Mouse (Mus musculus) large intestine, adult 2 months (tissue): ENCODE results near the gene Nes. TPM values are rescaled to one million over a fixed set of nuclear protein-coding genes. Genes with fewer than 3 reads are reported as not detected.

ENCODE experiments used
- DNase-seq: peaks from one replicate; pipeline ENCODE4 v3.0.0-alpha.2; 2012; ENCODE audit warnings: low read depth, low spot score
- WGBS: fragments of 180-500 bp; shearing (Covaris S2); methylation state at CpG from one replicate; pipeline ENCODE4 v1.1.7; 2018; 5-methylcytosine and 5-hydroxymethylcytosine counted together
- polyA plus RNA-seq: library from polyadenylated mRNA; depleted of rRNA; stranded (reverse); fragments of >200 nt; gene quantifications from 2 replicates; pipeline ENCODE4 v1.2.3, GENCODE M21; 2012

Nes gene
- polyA plus RNA-seq, 1 experiment = 0.87 TPM

DNA sequence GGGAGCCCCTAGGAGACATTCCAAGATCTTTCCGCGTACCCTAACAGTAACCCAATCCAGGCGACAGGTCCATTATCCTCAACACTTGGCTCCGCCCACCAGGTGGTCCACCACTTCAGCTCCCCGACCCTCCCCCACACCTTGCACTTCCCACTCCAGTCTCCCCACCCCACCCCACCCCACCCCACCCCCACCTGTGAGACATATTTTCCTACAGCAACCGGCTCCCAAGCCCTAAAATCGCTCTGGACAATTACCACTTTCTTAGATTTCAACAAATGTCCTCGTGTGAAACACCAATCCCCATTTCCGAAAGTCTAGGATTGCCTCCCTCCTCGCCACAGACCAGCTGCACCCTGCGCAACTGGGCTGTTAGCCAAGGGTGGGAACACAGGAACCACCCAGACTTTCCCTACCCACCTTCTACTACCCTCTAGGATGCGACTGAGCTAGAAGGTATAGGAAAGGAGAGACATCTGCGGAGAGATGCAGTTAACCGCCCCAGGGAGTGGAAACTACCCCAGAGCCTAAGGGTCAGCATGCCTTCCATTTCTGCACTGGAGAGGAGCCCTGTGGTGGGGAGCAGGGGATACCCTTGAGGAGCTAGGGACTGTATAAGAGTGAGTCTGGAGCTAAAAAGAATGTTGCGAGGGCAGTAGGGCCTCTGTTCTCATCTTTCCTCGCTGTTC, 21.5 kb upstream of the Nes start:
- no peak for DNase-seq
- WGBS = 31% methylated on average over 16 of the region's 16 CpGs

DNA sequence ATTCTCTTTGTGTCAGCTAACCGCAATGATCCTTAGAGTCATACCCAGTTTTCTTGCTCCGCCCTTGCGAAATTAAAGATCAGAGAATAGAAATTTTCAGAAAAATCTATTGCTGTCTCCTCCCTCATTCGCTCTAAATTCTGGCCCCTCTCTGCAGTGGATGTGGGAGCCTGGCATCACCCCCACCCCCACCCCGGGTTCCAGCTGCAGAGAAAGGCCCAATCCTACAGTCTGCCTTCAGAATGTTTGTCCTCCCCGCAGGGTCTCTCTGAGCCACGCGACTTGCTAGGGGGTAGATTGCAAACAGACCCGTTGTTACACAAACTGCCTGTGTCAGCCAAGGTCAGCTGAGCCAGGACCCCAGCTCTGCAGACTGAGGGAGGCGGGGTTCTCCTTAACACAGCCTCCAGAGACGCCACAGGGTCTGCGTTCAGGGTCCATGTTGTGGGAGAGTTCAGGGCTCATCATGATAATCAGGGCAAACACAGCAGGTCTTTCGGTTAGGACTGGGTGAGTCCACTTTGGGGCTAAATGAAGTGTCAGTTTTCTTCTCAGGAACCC, 20.8 kb upstream of the Nes start:
- DNase-seq = no peak
- 39% methylated on average over 13 of the region's 13 CpGs for WGBS

DNA sequence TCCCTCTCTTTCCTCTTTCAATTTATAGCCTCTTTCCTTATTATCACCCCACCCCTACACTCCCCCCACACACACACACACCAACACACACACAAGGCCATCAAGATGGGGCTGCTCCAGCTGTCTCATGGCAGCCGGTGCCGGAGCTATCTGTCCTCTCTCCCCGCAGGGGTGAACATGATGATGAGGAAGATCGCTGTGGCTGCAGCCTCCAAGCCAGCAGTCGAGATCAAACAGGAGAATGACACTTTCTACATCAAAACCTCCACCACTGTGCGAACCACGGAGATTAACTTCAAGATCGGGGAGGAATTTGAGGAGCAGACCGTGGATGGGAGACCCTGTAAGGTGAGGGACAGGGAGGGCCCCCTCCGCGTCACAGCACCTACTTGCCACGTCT, 18.9 kb upstream of the Nes start:
- WGBS = 40% methylated on average over 12 of the region's 12 CpGs
- no peak for DNase-seq

DNA sequence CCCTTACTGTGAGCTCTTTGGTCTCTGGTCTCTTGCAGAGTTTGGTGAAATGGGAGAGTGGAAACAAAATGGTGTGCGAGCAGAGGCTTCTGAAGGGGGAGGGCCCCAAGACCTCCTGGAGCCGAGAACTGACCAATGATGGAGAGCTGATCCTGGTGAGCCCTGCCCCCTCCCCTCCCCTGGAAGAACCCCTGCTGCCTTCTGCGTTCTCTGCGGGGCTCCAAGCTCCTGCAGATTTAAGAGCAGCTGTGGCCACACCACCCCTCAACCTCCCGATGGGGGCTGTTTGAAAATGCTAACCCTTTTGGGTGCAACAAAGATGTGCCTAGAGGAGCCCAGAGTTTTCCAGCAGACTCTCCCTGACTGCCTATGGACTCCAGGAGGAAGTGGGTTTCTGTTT, 18.4 kb upstream of the Nes start:
- WGBS = 19% methylated on average over 5 of the region's 5 CpGs
- DNase-seq = no peak

DNA sequence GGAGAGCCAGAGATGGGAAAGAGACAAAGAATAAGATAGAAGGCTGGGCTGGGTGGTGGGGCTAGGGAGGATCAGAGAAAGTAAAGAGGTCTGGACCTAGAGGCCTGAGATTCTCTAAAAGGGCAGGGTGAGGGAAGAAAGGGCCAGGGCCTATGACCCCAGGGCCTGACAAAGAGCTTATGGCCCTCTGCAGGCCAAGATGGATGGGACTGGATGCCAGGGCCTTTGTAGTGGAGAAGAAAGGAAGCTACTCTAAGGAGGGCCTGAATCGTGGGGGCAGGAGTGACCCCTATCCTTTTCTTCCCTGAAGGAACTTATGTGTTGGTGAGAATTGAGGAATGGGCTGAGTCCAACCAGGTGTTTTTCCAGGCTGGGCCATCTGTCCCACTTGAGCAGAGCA, 12.8 kb upstream of the Nes start:
- DNase-seq = no peak
- 45% methylated on average over 1 of the region's 1 CpGs for WGBS

DNA sequence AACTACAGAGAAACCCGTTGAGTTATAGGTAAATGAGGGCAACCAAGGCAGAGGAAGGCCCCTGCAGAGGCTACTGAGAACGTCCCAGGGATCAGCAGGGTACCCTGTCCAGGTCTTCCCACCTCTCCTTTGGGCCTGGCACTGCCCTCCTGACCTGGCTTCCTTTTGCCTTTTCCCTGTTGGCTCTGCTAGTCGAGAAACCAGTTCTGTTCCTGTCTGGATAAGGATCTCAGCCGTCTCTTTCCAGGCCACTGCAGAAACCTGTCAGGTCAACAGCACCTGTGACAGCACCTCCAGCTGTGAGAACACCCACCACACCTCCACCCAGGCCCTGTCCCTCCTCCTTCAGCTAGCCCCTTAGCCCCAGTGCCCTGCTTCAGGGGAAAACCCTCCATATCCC, 12.4 kb upstream of the Nes start:
- no peak for DNase-seq
- 55% methylated on average over 4 of the region's 4 CpGs for WGBS

DNA sequence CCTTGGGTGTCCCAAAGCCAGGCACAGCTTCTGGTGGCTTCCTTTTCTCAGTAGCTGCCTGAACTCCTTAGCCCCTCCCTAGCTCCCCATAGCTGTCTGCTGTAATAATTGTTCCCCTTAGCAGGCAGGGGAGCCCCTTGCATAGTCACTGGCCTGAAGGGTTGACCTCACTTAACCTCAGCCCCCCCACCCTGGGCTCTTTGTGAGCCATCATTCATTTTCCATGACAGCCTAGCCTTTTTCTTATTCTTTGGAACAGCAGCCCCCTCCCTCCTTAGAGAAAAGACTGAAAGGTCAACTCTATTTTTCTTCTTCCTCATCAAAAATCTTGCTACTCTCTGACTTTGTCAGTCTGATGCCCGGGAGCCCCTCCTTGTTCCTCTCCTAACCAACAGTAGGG, 11.9 kb upstream of the Nes start:
- 72% methylated on average over 1 of the region's 1 CpGs for WGBS
- no peak for DNase-seq

DNA sequence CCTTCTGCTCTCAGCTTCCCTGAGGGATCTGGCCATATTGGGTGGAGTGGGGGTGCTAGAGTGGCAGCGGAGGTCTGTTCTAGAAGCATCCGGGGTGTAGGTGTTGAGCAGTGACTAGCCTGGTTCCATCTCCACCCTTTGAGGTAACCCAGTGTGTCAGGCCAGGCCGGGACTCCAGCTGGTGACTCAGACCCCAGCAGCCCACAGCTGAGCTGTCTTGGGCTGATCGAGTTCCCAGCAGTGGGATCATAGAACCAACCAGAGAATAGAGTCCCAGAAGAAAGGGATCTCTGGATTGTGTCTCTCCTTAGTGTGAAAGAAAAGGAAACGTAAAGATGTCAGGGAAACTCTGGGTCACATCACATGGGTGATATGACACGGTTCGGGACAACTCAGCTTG, 11.5 kb upstream of the Nes start:
- DNase-seq = no peak
- WGBS = 81% methylated on average over 7 of the region's 7 CpGs

DNA sequence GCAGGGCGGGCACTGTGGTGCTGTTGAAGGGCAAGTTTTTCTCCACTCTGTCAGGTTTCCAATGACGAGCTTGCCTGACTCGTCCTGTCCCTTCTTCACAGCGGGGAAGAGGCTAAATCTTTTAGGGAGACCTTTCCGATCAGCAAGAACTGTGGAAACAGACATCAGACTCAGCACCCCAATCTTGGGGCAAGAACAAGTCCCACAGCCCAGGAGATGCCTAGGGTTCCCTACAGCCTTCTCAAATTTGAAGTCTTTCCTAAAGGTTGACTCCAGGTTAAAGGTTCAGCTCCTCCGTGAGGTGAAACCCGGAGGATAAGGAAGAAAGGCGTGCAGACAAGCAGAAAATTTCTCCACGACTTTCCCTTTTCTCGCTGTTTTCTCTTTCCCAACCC, 10.7 kb upstream of the Nes start:
- 26% methylated on average over 10 of the region's 10 CpGs for WGBS
- DNase-seq = no peak

DNA sequence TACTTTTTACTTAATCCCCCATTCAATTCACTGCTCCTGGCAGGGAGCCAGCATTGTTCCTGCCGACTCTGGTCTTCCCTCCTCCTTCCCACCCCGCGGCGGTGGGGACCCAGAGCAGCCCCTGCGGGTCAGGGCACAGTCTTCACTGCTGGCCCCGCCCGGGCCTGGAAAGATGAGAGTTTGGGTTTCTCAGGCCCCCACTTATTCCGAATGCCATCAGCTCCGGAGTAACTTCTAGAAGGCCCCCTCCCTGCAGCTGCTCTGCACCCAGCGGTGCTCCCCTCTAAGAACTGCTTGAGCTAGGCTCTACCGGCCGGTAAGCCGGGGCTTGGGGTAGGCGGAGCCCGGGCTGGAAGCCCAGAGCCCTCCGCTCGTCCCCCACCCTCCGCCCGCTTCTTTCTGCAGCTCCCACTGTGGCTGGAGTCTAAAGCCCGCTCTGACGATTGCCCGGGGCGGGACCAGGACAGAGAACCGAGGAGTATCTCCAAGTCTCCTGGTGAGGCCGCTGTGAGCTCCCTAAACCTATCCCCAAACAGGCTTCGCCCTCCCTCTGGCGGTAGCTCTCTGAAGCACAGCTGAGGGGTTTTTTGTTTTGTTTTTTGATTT, 10.2 kb upstream of the Nes start:
- DNase-seq = peak; percentile 59
- under 1% methylated on average over 27 of the region's 27 CpGs for WGBS

DNA sequence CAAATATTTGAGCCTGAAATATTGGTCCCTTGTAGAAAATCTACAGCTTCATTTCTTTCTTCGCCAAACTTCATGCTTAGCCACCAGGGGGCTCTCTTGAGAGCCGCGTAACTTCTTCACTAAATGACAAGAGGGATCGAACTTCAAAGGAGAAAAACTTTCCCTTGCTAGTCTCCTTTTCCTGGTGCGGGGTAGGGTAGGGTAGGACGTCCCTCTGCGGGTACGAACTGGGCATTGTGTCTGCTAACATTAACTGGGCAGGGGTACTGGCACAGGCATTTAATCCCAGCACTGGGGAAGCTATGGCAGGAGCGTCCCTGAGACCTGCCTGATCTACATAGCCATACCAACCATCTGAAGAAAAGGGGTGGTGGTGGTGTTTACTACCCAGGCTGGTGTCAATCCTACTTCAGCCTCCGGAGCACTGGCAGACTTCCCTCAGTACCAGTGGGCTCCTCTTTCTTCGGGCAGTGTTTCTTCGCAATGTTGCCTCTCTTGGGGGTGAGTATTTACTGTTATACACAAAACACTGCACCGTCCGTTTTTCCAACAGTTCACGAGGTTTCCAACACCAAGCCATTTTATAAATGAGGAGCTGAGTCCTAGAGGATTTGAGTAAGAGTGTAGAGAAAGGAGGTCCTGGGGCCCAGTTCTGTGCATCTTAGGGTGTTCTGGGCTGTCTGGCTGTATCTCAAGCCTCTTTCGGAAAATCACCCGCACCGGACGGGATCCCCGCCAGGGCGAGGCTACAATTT, 517 bp upstream of the Nes start:
- no peak for DNase-seq
- 3% methylated on average over 21 of the region's 21 CpGs for WGBS

DNA sequence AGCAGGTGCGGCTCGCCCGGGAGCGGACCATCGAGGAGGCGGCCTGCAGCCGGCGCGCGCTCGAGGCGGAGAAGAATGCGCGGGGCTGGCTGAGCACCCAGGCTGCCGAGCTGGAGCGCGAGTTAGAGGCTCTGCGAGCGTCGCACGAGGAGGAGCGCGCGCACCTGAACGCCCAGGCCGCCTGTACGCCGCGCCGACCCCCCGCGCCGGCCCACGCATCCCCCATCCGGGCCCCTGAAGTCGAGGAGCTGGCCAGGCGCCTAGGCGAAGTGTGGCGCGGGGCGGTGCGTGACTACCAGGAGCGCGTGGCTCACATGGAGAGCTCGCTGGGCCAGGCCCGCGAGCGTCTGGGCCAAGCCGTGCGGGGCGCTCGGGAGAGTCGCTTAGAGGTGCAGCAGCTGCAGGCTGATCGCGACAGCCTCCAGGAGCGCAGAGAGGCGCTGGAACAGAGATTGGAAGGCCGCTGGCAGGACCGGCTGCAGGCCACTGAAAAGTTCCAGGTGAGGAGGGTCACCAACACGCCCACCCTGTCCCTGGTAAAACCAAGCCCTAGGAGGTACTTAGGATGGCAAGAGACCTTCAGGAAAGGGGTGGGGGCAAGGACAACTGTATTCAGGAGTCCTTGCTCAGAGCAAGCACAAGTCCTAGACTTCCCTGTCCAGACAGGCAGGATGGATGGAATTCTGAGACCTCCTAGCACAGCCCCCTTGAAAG, 768 bp downstream of the Nes start:
- WGBS = 2% methylated on average over 60 of the region's 60 CpGs
- DNase-seq = no peak

DNA sequence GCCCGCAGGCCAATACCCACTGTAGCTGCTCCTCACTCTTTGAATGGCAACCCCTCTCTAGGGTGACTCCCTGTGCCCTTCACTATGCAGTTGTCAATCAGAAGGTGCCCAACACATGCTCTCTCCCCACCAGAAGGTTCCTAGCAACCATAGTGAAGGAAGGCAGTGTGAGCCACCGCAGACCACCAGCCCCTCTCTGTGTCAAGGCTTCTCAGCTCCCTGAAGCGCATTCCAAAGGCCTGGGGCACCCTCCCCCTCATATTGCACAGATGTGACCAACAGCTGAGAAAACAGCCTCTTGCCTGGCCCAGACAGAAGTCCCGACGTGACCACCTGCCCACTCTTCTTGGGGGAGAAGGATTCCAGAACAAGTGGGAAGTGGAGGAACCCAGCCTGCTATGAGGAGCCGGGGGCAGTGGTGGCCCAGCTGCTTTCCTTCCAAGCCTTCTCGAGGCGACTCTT, 1.4 kb downstream of the Nes start:
- DNase-seq = no peak
- 52% methylated on average over 8 of the region's 8 CpGs for WGBS

DNA sequence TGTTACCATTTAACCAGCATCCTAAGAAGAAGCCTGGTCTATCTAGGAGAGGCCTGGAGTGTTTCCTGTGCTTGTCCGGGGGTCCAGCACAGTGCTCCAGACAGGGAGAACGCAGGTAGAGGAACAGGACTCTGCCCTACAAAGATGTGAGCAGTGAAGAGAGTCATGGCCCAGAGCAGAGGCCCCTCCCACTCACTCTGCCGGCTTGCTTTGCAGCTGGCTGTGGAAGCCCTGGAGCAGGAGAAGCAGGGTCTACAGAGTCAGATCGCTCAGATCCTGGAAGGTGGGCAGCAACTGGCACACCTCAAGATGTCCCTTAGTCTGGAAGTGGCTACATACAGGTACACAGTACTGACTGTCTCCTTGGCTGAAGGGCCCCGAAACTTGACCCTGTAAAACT, 1.9 kb downstream of the Nes start:
- DNase-seq = no peak
- WGBS = 42% methylated on average over 5 of the region's 5 CpGs

DNA sequence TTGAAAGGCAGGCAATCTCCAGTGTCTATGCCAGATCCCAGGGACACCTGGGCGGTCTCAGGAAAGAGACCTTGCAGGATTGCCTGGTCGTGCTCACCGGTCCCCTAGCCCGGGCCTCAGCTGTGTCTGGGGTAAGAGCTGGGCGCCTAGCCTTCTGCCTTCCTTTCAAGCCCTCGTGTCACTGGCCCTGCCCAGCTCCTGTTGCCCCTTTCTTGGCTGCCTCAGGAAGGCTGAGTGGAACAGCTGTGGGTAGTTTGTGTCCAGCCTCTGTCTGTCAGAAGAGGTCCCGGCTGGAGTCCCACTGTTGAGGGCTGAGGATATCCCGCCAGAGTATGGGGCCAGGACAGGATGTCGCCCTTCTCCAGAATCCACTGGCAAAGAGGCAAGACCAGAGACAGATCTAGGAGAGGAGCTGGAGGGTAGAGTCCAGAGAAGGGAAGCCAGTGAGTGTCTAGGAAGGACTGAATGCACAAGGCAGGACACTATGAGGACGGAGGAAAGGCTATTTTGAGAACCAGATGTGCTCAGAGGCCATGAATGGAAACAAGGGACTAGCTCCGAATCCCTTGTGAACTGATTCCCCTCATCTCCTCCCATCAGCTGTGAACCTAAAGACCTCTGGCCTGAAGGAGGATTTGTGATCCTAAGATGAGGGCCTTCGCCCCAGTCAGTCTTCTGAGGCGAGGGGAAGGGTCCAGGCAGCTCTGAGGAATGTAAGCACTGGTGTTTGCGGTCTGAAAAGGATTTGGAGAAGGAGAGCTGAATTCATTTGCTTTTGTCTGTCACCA, 2.9 kb downstream of the Nes start:
- 70% methylated on average over 14 of the region's 14 CpGs for WGBS

DNA sequence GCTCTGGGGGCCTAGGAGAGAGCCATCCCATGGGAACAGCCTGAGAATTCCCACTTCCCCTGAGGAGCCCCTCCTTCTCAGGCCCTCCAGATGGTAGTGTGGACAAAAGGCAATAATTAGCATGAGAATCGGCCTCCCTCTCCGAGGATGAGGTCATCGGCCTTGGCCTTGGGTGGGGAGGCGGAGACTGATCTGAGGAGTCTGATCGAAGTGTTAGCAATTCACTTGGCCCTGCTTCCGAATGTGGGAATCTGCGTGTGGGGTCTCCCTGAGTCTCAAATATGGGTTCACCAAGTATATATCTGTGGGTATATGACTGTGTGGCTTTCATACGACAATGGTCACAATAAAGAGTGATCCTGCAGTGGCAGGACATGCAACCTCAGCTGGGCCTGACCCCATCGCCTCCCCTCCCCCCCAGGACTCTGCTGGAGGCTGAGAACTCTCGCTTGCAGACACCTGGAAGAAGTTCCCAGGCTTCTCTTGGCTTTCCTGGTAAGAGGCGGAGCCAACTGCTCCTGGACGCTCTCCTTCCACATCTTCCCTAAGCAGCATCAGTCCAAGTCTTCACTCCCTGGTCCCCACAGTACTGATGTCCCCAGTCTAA, 3.6 kb downstream of the Nes start:
- DNase-seq = no peak
- WGBS = 40% methylated on average over 12 of the region's 12 CpGs

More for the DNA sequence above, 2.9 kb downstream of the Nes start:
- no peak for DNase-seq

DNA sequence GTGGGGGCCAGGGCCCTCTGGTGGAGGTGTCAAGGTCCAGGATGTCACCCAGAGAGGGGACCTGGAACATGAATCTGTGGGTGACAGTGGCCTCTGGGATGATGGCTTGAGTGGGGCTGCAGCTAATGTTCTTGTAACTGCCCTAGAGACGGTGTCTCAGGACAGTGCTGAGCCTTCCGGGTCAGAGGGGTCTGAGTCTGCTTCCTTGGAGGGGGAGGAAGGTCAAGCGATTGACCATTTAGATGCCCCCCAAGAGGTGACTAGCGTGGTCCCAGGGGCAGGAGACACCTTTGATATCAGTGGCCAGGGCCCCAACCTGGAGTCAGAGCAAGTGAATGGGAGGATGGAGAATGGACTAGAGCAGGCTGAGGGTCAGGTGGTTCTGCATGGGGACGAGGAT, 8.6 kb downstream of the Nes start:
- WGBS = 91% methylated on average over 5 of the region's 5 CpGs
- DNase-seq = no peak

DNA sequence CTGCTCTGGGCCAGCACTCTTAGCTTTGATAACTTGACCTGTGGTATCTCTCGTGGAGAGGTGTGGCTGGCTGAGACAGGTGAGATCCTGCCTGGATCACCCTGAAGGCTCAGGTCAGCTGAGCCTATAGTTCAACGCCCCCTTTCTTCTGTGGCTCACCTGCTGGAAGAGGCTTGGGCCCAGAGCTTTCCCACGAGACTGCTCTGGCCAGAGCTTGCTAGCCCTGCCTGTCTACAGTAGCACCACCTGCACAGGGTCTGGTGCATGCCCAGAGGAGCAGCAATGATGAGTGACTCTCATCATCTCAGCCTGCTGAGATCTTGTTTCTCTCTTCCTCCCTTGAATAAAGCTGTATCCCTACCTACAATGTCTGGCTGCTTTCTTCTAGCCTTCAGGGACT, 9.2 kb downstream of the Nes start:
- 60% methylated on average over 3 of the region's 3 CpGs for WGBS
- no peak for DNase-seq

DNA sequence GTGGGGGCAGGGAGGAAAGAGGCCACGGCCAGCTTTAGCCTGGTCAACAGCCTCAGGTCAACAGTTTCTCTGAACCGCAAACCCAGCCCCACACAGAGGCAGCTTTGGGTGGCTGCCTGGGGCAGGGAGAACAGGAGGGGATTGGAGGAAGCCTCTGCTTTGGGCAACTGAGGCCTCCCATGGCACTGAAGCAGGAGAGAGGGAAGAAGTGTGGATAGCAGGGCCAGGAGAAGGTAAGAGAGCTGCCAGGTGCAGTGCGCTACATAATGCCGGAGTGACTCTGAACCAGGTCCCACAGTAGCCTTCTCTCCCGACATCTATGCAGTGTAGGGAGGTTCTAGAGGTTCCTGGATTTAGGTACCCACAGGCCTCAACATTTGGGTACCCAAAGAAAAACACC, 9.8 kb downstream of the Nes start:
- WGBS = 89% methylated on average over 5 of the region's 5 CpGs
- DNase-seq = no peak
